Mouse (Mus musculus): ENCODE results near the gene Klhl2. TPM values are rescaled to one million over a fixed set of nuclear protein-coding genes. Genes with fewer than 3 reads are reported as not detected.

Gene Klhl2
- total RNA-seq (2021) = 10 to 100 TPM; 13.3 to 17.2 TPM

- intact Hi-C loops (cut with DNase I) = loop anchor here (1.0 to 5.0 kb wide), 4 partner anchors 97 to 233 kb away; partner anchors contain the start of genes Cpe, Msmo1 and Tmem192
- DNase-seq = peak; percentile 79 to 84
Observed at GRCm38 (mm10) chr8:64849897-64850541, at the start of gene Klhl2. Gene Klhl2 (minus strand): TSS chr8:64850017.

DNA sequence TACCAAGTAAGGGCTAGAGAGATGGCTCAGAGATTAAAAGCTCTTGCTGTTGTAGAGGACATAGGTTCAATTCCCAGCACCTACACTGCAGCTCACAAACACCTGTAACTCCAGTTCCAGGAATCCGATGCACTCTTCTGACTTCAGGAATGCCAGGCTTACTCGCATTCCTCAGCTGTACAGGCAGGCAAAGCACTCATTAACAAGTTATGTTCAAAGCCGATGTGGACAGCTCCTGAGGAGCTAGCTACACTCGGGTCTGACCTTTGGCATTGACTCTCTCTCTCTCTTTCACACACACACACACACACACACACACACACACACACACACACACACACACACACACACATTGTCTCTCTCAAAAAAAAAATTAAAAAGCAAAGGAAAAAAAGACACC is 48.9 kb upstream of the Klhl2 start:
- no peak for DNase-seq
- intact Hi-C loops (cut with DNase I) = no loop called here

GRCm38 (mm10) chr8:64896731-64897130 is 46.9 kb upstream of the Klhl2 start:
- intact Hi-C loops (cut with DNase I) = no loop called here
- DNase-seq = no peak

DNA sequence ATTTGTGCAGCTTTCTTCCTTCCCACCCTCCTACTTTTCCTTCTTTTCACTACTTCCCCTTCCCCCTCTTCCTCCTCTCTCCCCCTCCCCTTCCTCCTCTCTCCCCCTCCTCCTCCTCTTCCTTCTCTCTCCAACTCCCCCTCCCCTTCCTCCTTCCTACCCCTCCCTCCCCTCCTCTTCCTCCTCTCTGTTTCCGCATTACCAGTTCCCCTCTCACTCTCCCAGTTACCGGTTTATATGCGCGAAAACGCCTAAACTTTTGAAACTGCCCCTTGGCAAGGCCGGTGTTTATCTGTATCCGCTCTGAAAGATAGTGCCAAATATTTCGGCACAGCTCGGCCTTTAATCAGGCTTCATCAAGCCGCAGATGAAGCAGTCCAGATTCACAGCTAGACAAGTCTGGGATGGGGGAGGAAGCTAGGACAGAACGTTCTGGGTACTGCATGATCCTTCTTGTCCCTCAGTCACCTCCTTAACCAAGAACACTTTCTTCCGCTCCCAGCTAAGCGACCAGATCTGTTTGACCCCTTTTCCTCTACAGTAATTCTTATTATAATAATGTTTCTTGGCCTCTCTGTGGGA is 30.9 kb upstream of the Klhl2 start:
- DNase-seq = peak; percentile 59
- intact Hi-C loops (cut with DNase I) = no loop called here

DNA sequence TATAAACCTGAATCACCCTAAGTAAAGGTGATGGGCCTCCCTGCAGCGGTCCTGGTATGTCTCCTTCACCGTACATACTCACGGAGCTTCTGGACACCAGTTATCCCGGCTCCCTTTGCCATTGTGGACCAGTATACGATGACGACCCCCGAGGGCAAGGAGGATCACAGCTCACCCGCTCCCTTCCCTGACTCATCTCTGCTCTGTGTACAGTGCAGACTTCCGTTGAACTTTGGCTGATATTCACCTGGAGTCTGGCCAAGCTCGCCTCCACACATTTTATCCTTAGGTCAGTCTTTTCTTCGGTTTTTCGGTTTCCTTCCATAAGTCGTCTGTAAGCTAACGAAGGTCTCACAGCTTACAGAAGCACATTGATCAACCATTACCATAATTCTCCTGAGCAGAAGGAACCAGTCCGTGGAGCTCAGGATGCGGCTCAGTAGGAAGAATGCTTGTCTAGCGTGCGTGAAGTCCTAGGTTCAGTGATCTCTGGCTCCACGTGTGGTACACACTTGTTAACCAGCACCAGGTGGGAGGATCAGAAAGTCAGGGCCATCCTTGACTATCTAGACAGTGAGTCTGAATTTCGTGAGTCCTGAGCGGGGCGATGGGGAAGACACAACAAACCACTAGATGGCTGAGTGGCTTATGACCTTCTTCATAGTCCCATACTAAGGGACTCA is 28.0 kb upstream of the Klhl2 start:
- intact Hi-C loops (cut with DNase I) = no loop called here
- peak; percentile 18 to 35 for DNase-seq

- intact Hi-C loops (cut with DNase I) = no loop called here
- no peak for DNase-seq
Observed at GRCm38 (mm10) chr8:64871469-64872165, 21.8 kb upstream of the Klhl2 start.

GRCm38 (mm10) chr8:64870218-64870617 is 20.4 kb upstream of the Klhl2 start:
- intact Hi-C loops (cut with DNase I) = no loop called here
- no peak for DNase-seq

DNA sequence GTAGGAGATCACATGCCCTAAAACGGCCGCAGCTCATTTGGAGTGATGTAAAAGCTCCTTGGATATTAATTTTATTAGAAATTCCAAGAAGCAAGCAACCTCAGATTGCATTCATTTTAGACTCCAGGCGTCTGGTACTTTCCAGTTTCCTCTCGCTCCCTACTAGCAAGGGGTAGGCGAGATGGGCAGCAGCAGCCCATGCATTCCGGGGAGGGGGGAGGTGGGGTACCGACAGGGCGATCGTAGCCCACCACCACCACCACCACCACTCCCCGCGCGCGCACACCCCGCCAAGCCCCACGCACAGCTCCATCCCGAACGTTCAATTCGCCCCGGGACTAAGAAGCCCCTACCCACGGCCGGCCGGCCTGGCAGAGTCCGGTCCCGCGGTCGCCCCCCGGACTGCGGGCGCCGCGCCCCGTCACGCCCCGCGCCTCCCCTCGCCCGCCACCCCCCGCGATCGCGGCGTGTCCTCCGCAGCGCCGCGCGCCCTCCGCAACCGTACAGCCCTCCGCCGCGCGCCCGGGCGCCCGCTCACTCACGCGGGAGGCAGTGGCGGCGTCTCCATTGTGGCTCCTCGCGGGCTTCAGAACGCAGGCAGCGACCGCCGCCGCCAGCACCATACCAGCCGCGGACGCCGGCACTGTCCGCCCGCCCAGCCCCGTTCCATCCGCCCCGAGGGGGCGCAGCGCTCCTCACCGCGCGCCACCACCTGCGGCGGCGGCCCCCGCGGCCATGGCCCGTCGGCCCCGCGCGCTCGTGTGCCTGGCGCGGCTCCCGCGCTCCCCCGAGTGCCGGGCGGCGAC is 523 bp downstream of the Klhl2 start:
- intact Hi-C loops (cut with DNase I) = loop anchor here (1.0 to 5.0 kb wide), 3 partner anchors 98 to 157 kb away; partner anchors contain the start of genes Cpe, Msmo1 and Tmem192
- DNase-seq = no peak

DNA sequence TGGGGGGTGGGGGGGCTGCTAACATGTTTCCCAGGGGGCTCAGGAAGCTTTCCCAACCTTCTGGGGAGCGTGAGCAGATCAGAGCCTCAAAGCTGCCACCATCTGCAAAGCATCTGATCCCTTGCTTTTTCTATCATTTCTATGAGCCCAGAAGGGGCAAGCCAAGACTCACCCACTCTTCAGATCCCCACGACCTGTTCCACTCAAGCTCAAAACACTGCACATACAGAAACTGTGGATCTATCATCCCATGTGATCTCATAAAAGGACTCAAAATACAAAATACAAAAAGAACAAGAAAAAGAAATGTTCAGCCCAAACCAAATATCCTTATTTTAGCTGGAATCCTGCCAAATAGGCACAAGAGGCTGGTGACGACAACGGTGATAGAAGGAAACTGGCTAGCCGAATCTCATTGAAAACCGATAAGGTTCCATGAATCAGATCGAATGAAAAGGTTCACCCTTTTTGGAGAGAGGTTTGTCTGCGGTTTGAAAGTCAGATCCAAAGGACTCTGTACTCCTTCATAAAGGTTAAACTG is 1.5 kb downstream of the Klhl2 start:
- DNase-seq = no peak
- intact Hi-C loops (cut with DNase I) = loop anchor here (2.0 to 5.0 kb wide), 2 partner anchors 98 to 156 kb away; partner anchors contain the start of genes Cpe and Tmem192

GRCm38 (mm10) chr8:64847650-64848049 is 2.2 kb downstream of the Klhl2 start:
- no peak for DNase-seq
- intact Hi-C loops (cut with DNase I) = loop anchor here (2.0 to 5.0 kb wide), 2 partner anchors 99 to 155 kb away; partner anchors contain the start of genes Cpe and Tmem192

- intact Hi-C loops (cut with DNase I) = loop anchor here (5.0 kb wide), 1 partner anchor 155 kb away; the partner anchor contains the start of gene Cpe
- DNase-seq = no peak
Observed at GRCm38 (mm10) chr8:64847241-64847640, 2.6 kb downstream of the Klhl2 start.

DNA sequence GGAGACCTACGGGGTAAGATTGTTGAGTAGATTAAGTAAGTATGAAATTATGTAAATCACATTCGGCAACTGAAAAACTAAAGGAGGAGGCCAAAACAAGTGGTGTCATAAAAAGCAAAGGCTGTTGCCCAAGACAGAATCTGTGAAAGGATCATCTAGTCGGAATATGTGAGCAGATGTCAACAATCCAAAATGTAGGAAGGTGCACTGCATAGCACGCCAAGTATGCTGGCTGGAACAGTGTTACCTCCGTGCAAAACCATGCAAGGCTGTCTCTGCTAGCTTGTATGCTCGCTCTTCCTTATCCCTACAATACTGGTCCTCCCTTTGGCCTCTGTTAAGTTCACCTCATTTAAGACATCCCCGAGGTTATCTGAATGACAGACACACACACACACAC is 4.5 kb downstream of the Klhl2 start:
- DNase-seq = no peak
- intact Hi-C loops (cut with DNase I) = loop anchor here (5.0 kb wide), 1 partner anchor 153 kb away; the partner anchor contains the start of gene Cpe

DNA sequence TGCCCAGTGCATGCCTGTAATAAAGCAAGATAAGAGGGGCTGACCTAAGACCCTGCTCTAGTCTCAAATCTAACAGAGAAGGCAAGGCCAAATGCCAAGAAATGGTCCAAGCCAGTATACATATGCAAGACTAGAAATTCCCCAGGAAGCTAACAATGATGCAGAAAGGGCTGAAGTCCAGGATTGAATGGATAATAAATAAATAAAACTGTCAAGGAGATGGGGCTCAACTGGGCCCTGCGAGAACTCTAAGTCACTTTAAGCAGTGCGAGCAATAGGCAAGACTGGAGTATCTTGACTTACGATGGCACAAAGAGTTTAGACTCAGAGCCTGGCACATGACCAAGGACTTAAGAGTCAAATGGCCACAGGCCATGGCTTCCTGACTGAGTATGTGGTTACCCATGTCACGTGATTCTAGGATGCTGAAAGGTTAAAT is 5.8 kb downstream of the Klhl2 start:
- no peak for DNase-seq
- intact Hi-C loops (cut with DNase I) = no loop called here

DNA sequence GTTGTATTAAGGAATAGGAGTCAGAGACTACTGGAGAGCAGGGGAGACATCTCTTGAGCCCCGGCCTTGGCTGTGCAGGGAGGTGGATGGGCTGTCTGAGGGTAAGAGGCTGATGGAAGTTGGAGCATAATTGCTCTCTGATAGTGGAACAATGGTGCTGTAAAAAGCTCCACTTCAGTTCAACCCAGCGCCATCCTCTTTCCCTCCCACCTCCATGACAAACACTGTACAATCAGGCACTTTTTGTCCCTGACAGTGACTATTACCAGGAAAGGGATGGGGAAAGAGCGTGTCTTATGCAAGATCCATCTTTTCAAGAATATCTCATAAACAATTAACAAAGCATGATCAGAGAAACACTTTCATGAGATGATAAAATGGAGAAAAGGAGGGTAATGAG is 6.6 kb downstream of the Klhl2 start:
- intact Hi-C loops (cut with DNase I) = no loop called here
- DNase-seq = no peak

DNA sequence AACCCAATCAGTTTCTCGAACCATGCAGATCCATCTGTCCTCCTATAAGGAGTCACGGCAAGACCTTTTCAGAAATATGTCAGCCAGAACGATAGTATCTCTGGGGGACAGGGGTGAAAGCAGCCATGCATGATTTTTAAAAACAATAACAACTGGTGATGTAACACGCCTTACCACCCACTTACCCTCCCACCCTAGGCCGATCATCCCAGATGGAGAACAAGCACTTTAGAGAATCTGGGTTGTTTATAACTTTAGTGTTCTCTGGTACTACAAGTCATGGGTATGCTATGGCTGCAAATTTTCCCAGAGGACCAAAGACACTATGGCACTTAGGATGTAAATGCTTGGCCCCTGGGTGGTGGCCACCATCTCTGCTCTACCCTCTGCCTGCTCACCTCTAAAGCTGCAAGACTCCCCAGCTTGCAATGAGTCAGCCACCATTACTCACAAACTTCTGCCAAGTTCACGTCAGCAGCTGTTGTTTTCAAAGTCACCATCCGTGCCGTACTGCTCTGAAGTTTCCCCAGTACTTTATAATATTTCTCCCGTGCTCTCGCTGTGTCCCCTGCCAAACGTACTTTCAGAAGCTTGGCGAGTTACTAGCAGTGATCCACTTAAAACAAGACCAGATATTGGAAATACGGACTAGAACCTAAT is 7.9 kb downstream of the Klhl2 start:
- intact Hi-C loops (cut with DNase I) = no loop called here
- no peak for DNase-seq

GRCm38 (mm10) chr8:64839628-64840027 is 10.2 kb downstream of the Klhl2 start:
- DNase-seq = no peak
- intact Hi-C loops (cut with DNase I) = no loop called here

DNA sequence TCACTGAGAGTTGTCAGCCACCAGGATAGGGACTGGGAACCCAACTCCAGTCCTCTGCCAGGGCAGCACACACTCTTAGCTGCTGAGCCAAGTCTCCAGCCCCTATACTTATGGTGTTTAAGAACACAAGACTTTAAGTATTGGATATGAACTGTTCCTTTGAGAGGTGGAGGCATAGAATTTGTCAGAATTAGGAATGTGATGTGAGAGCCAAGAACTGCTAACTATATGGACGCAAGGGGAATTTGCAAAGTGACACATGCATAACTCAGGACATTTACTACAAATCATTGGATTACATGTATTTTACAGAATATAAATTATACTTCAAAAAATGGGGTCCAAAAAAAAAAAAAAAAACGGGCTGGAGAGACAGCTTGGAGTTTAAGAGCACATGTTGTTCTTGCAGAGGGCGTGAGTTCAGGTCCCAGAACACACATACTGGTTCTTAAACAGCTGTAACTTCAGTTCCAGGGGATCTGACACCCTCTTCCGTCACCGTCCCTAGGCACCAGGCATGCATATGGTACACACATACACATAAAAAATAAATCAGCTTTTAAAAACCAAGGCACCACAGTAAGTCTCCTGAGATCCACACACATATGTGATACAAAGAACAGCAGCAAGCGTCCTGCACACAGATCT is 14.2 kb downstream of the Klhl2 start:
- DNase-seq = no peak
- intact Hi-C loops (cut with DNase I) = no loop called here

- DNase-seq = no peak
- intact Hi-C loops (cut with DNase I) = no loop called here
Observed at GRCm38 (mm10) chr8:64834071-64834877, 15.5 kb downstream of the Klhl2 start.

Measured in heart, postnatal 36 days (tissue).